Mouse (Mus musculus) adipocyte (in vitro differentiated cells): ENCODE measurements at regions not wholly inside any gene's neighbourhood (a gene's known extent, or its start where the extent isn't known, plus 50 kb on each side); places are given as distances from the start of the nearest gene placed in this dataset.

Experiments
- DNase-seq: peaks from one replicate; pipeline ENCODE4 v3.0.0-alpha.2; 2016; ENCODE audit warnings: low spot score

- no peak for DNase-seq
Observed at GRCm38 (mm10) chr13:71350787-71351186, 509.2 kb upstream of the Adamts16 start.

- no peak for DNase-seq
Observed at GRCm38 (mm10) chr13:71342921-71343320, 501.3 kb upstream of the Adamts16 start.

- no peak for DNase-seq
Observed at GRCm38 (mm10) chr13:71338700-71339099, 497.1 kb upstream of the Adamts16 start.

- no peak for DNase-seq
Observed at GRCm38 (mm10) chr13:71334925-71335324, 493.3 kb upstream of the Adamts16 start.

GRCm38 (mm10) chr13:71333146-71333545, 491.5 kb upstream of the Adamts16 start:
- DNase-seq: no peak

- DNase-seq: no peak
Observed at GRCm38 (mm10) chr13:71330321-71330720, 488.7 kb upstream of the Adamts16 start.

GRCm38 (mm10) chr13:71327802-71328753, 486.5 kb upstream of the Adamts16 start:
- DNase-seq: no peak

- no peak for DNase-seq
Observed at GRCm38 (mm10) chr13:71320489-71320888, 478.9 kb upstream of the Adamts16 start.

GRCm38 (mm10) chr13:71303956-71304355, 462.3 kb upstream of the Adamts16 start:
- DNase-seq: no peak

GRCm38 (mm10) chr13:71275991-71276390, 434.4 kb upstream of the Adamts16 start:
- no peak for DNase-seq

- no peak for DNase-seq
Observed at GRCm38 (mm10) chr13:71274139-71274538, 432.5 kb upstream of the Adamts16 start.

- DNase-seq: peak; percentile 6
Observed at GRCm38 (mm10) chr13:71273485-71273884, 431.9 kb upstream of the Adamts16 start.

- DNase-seq: no peak
Observed at GRCm38 (mm10) chr13:71273067-71273466, 431.5 kb upstream of the Adamts16 start.

GRCm38 (mm10) chr13:71272431-71272830, 430.8 kb upstream of the Adamts16 start:
- DNase-seq: peak; percentile 26

GRCm38 (mm10) chr13:71271727-71272418, 430.3 kb upstream of the Adamts16 start:
- DNase-seq: no peak

- no peak for DNase-seq
Observed at GRCm38 (mm10) chr13:71270370-71270769, 428.8 kb upstream of the Adamts16 start.

- no peak for DNase-seq
Observed at GRCm38 (mm10) chr13:71269496-71269895, 427.9 kb upstream of the Adamts16 start.

GRCm38 (mm10) chr13:71263315-71263878, 421.8 kb upstream of the Adamts16 start:
- no peak for DNase-seq

GRCm38 (mm10) chr13:71262575-71263295, 421.1 kb upstream of the Adamts16 start:
- DNase-seq: no peak

GRCm38 (mm10) chr13:71254016-71254415, 412.4 kb upstream of the Adamts16 start:
- no peak for DNase-seq

- peak; percentile 77 for DNase-seq
Observed at GRCm38 (mm10) chr13:71248261-71249031, 406.8 kb upstream of the Adamts16 start.
